Mouse (Mus musculus): ENCODE measurements around the gene Hipk2. TPM values are rescaled to one million over a fixed set of nuclear protein-coding genes. Genes with fewer than 3 reads are reported as not detected.

The Hipk2 gene
- polyA plus RNA-seq, 1 experiment from 2014 or later: 33.7 TPM

- Histone ChIP-seq H3K27me3 (peaks cover 5% of the 10 kb centered on the region; the same call in 1 of the 2 replicates), H3K9ac (peak within 1 kb of the TSS; percentile 100), H3K27ac (peak within 1 kb of the TSS; percentile 94), H3K4me2 (peak within 1 kb of the TSS; percentile 66), H3K4me3 (peak within 1 kb of the TSS; percentile 100), H3K4me1 (peaks cover 38% of the 10 kb centered on the region), H3K9me3 (replicated peaks) (no peaks in the 10 kb centered on the region), H3K36me3 (ENCODE audit: poor library complexity, severe bottlenecking) (no peaks in the 10 kb centered on the region)
- under 1% methylated on average over 23 of the region's 77 CpGs for WGBS
- ATAC-seq: peak; percentile 38
These were observed 501 bp downstream of the Hipk2 start, which contains the start of gene Tbxas1 for GRCm38 (mm10) chr6:38875258-38876070. TSS of gene Tbxas1 (plus strand) at chr6:38875404.

- Histone ChIP-seq H3K4me1 (peaks cover 43% of the 10 kb centered on the region), H3K27me3 (peaks cover 5% of the 10 kb centered on the region; the same call in 1 of the 2 replicates), H3K36me3 (ENCODE audit: poor library complexity, severe bottlenecking) (no peaks in the 10 kb centered on the region), H3K27ac (peak overlapping the region; percentile 94), H3K9ac (peak overlapping the region; percentile 100), H3K4me2 (peak overlapping the region; percentile 66), H3K4me3 (peak overlapping the region; percentile 100), H3K9me3 (replicated peaks) (no peaks in the 10 kb centered on the region)
- no peak for ATAC-seq
- under 1% methylated on average over 23 of the region's 23 CpGs for WGBS
These were observed 1.3 kb downstream of the Hipk2 start for GRCm38 (mm10) chr6:38874565-38875257.

- peak overlapping the region; percentile 100 for H3K4me3 ChIP-seq
- no peaks in the 10 kb centered on the region for H3K9me3 ChIP-seq (replicated peaks)
- H3K27me3 ChIP-seq: peaks cover 5% of the 10 kb centered on the region; the same call in 1 of the 2 replicates
- H3K36me3 ChIP-seq (ENCODE audit: poor library complexity, severe bottlenecking): no peaks in the 10 kb centered on the region
- H3K4me2 ChIP-seq: peak overlapping the region; percentile 66
- H3K9ac ChIP-seq: peak overlapping the region; percentile 100
- 2% methylated on average over 8 of the region's 8 CpGs for WGBS
- no peak for ATAC-seq
- no peak overlapping the region for H3K27ac ChIP-seq
- H3K4me1 ChIP-seq: peaks cover 48% of the 10 kb centered on the region
These were observed 1.9 kb downstream of the Hipk2 start for GRCm38 (mm10) chr6:38874035-38874434.

- peak overlapping the region; percentile 100; the same call in 1 of the 2 replicates for H3K4me3 ChIP-seq
- H3K27me3 ChIP-seq: peaks cover 5% of the 10 kb centered on the region; the same call in 1 of the 2 replicates
- no peaks in the 10 kb centered on the region for H3K9me3 ChIP-seq (replicated peaks)
- H3K4me1 ChIP-seq: peaks cover 54% of the 10 kb centered on the region
- ATAC-seq: no peak
- peak overlapping the region; percentile 66 for H3K4me2 ChIP-seq
- H3K36me3 ChIP-seq (ENCODE audit: poor library complexity, severe bottlenecking): no peaks in the 10 kb centered on the region
- WGBS: 58% methylated on average over 1 of the region's 1 CpGs
- no peak overlapping the region for H3K27ac ChIP-seq
- peak overlapping the region; percentile 100 for H3K9ac ChIP-seq
These were observed 2.6 kb downstream of the Hipk2 start for GRCm38 (mm10) chr6:38873316-38873715.

DNA sequence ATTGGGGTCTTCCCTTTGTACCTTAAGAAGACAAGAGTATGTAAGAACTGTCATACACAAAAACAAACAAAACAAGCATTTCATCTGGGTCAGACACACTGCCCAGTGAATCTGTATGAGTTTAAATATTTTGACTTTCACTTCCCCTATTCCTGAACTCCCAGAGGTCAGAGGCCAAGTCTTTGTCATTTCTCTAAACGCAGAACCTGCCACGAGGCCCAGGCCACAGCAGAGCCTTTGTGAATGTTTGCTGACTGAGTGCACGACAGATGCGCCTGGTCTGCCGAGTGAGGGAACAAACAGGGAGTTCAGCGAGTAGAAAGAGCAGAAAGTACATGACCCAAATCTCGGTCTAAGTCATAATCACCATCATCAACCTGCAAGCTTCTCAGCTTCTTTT lies 4.9 kb downstream of the Hipk2 start:
- WGBS: 12% methylated on average over 7 of the region's 7 CpGs
- H3K9ac ChIP-seq: no peak overlapping the region

DNA sequence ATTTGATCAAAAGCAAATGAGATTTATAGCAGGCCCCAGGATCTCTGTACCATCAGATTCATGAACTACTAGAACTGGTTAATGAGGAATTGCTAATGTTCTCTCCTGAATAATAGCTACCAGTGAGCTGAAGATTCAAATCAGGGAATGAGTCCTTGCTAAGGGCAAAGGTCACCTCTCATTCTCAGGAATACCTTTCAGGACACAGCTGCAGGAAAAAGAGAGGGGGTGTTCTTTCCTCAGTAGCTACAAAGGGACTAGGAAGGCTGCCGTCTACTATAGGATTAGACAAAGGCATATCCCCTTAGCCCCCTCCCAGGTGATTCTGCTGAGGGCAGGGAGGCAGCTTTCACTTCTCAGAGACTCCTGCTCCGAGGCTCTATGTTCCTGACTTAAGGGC lies 5.9 kb downstream of the Hipk2 start:
- no peak overlapping the region; the same call in 1 of the 2 replicates for H3K27ac ChIP-seq
- H3K27me3 ChIP-seq: no peaks in the 10 kb centered on the region
- H3K9ac ChIP-seq: no peak overlapping the region
- no peak for ATAC-seq
- H3K36me3 ChIP-seq (ENCODE audit: poor library complexity, severe bottlenecking): no peaks in the 10 kb centered on the region
- H3K4me3 ChIP-seq: no peak overlapping the region
- H3K4me1 ChIP-seq: peaks cover 76% of the 10 kb centered on the region
- no peaks in the 10 kb centered on the region for H3K9me3 ChIP-seq (replicated peaks)
- no peak overlapping the region for H3K4me2 ChIP-seq
- 14% methylated on average over 2 of the region's 2 CpGs for WGBS

More for the DNA sequence above, 4.9 kb downstream of the Hipk2 start:
- no peak for ATAC-seq
- no peaks in the 10 kb centered on the region for H3K9me3 ChIP-seq (replicated peaks)
- no peak overlapping the region for H3K27ac ChIP-seq
- H3K27me3 ChIP-seq: no peaks in the 10 kb centered on the region
- no peak overlapping the region for H3K4me3 ChIP-seq
- H3K4me1 ChIP-seq: peaks cover 69% of the 10 kb centered on the region
- H3K36me3 ChIP-seq (ENCODE audit: poor library complexity, severe bottlenecking): no peaks in the 10 kb centered on the region
- H3K4me2 ChIP-seq: no peak overlapping the region

DNA sequence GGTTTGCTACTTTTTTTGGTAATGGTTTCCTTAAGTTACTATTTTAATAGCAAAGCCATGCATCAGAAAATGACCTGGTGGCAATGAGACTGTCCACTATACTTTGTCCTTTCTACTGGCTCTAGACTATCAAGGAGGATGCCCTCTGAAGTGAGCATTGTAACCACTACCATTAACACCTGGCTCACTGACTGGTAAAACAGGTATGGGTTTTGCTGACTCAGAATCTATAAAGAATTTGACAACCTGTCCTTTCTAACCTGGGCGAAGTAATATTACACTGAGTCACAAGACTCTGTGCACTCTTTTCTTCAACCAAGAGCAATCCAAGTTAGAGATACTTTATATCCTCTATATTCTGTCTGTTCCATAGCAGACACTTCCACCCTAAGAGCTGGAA lies 7.0 kb downstream of the Hipk2 start:
- H3K4me3 ChIP-seq: no peak overlapping the region
- no peak overlapping the region for H3K27ac ChIP-seq
- no peaks in the 10 kb centered on the region for H3K27me3 ChIP-seq
- H3K36me3 ChIP-seq (ENCODE audit: poor library complexity, severe bottlenecking): no peaks in the 10 kb centered on the region
- H3K4me2 ChIP-seq: no peak overlapping the region
- H3K4me1 ChIP-seq: peaks cover 76% of the 10 kb centered on the region
- no peaks in the 10 kb centered on the region for H3K9me3 ChIP-seq (replicated peaks)
- no peak overlapping the region for H3K9ac ChIP-seq
- WGBS: 86% methylated on average over 1 of the region's 1 CpGs
- no peak for ATAC-seq

DNA sequence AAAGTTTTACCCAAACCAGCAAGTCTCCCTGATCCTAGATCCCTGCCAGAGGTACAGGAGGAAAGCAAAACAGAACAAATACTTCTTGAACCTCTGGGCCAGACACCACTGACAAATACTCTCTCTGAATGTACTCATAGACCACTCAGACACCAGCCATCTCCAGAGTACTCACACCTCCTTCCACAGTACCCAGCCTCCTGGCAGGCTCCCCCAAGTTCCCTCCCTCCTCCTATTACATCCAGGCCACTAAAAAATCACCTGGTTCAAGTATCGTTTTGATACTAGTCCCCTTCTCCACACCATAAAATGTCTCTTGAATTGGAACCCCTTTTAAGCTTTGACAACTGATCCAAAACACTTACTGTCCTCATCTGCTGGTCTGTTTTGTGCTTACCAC lies 8.7 kb downstream of the Hipk2 start:
- no peak overlapping the region for H3K27ac ChIP-seq
- ATAC-seq: no peak
- no peak overlapping the region for H3K9ac ChIP-seq
- no peak overlapping the region for H3K4me2 ChIP-seq
- no peaks in the 10 kb centered on the region for H3K27me3 ChIP-seq
- peaks cover 60% of the 10 kb centered on the region for H3K4me1 ChIP-seq
- H3K36me3 ChIP-seq (ENCODE audit: poor library complexity, severe bottlenecking): no peaks in the 10 kb centered on the region
- H3K4me3 ChIP-seq: no peak overlapping the region
- no peaks in the 10 kb centered on the region for H3K9me3 ChIP-seq (replicated peaks)
- WGBS: 10% methylated on average over 1 of the region's 1 CpGs

DNA sequence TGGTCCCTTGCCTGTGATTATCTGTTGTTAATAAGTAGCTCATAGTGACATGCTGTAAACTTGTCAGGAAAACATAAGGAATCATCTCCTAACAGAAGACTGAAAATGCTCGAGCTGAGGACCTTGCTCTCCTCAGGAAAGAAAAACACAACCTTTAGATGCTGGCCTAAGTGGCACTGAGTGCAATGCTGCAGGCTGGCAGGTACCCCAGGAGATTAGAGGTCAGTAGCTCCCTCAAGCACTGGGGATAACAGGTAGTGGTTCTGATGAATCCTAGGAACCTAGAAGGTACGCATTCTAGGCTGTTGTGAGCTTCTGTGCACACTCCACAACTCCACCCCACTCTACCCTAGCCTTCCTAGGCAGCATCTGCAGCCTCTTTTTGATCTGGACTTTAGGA lies 9.2 kb downstream of the Hipk2 start:
- no peak overlapping the region for H3K9ac ChIP-seq
- peaks cover 55% of the 10 kb centered on the region for H3K4me1 ChIP-seq
- H3K27me3 ChIP-seq: no peaks in the 10 kb centered on the region
- no peak for ATAC-seq
- no peaks in the 10 kb centered on the region for H3K36me3 ChIP-seq (ENCODE audit: poor library complexity, severe bottlenecking)
- H3K27ac ChIP-seq: no peak overlapping the region
- H3K4me2 ChIP-seq: no peak overlapping the region
- H3K9me3 ChIP-seq (replicated peaks): no peaks in the 10 kb centered on the region
- no peak overlapping the region for H3K4me3 ChIP-seq
- 74% methylated on average over 2 of the region's 2 CpGs for WGBS

GRCm38 (mm10) chr6:38866357-38866756 lies 9.6 kb downstream of the Hipk2 start:
- Histone ChIP-seq H3K27me3 (no peaks in the 10 kb centered on the region), H3K27ac (no peak overlapping the region), H3K9ac (no peak overlapping the region), H3K9me3 (replicated peaks) (no peaks in the 10 kb centered on the region), H3K4me1 (peaks cover 51% of the 10 kb centered on the region), H3K4me2 (no peak overlapping the region), H3K4me3 (no peak overlapping the region), H3K36me3 (ENCODE audit: poor library complexity, severe bottlenecking) (no peaks in the 10 kb centered on the region)
- 74% methylated on average over 1 of the region's 1 CpGs for WGBS
- ATAC-seq: no peak

DNA sequence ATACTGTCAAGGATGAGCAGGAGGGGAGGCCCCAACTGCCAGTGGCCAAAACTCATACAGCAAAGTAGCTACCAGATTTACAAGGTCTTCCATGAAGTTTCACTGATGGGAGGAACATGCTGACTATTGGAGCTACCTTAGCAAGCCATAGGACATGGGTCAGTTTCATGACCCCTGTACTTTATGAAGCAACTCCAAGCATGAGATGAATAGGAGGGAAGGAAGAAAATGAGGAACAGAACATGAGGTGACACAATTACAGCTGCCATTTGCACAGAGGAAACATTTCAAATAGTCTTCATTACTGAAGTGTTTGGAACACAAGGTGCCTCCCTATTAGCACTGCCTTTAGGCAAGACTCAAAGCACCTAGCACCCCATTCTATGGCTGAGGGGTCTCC lies 10.2 kb downstream of the Hipk2 start:
- no peak for ATAC-seq
- Histone ChIP-seq H3K27ac (no peak overlapping the region), H3K9me3 (replicated peaks) (no peaks in the 10 kb centered on the region), H3K4me3 (no peak overlapping the region), H3K9ac (no peak overlapping the region), H3K4me1 (peaks cover 46% of the 10 kb centered on the region), H3K36me3 (ENCODE audit: poor library complexity, severe bottlenecking) (no peaks in the 10 kb centered on the region), H3K27me3 (no peaks in the 10 kb centered on the region), H3K4me2 (no peak overlapping the region)

DNA sequence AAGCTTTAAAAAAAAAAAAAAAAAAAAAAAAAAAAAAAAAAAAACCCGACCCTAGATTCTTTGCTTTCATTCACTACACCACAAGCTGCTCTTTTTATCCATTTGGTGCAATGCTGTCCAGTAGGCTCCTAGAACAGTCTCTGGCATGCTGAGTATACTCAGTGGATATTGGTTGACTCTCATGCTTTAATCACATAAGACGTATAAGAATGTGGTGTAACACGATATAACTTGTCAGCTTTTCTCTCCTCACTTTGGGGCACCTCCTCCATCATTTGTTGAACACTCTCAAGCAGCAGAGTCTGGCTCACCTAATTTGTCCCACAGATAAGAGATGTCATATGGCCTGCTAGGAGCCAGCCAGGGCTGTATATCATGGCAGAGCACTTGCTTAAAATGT lies 12.4 kb downstream of the Hipk2 start:
- no peak for ATAC-seq
- H3K4me3 ChIP-seq: no peak overlapping the region
- WGBS: 59% methylated on average over 3 of the region's 3 CpGs
- H3K36me3 ChIP-seq (ENCODE audit: poor library complexity, severe bottlenecking): no peaks in the 10 kb centered on the region
- H3K4me2 ChIP-seq: no peak overlapping the region
- H3K9ac ChIP-seq: no peak overlapping the region
- H3K27me3 ChIP-seq: no peaks in the 10 kb centered on the region
- peaks cover 32% of the 10 kb centered on the region for H3K4me1 ChIP-seq
- no peaks in the 10 kb centered on the region for H3K9me3 ChIP-seq (replicated peaks)
- H3K27ac ChIP-seq: no peak overlapping the region
